Mouse (Mus musculus) embryonic facial prominence, embryonic 15.5 days (tissue): ENCODE measurements around the gene Itpr2. TPM values are rescaled to one million over a fixed set of nuclear protein-coding genes. Genes with fewer than 3 reads are reported as not detected.

Source experiments
- ATAC-seq: fragments of 200-750 bp; cut with Nextera tagmentation; 2 replicates; pipeline ENCODE4 v1.8.0; 2017; ENCODE audit warnings: low read depth, moderate TSS enrichment; ENCODE audit not compliant: insufficient number of reproducible peaks, low FRiP score, low TSS enrichment
- H3K27ac ChIP-seq: fragments of 300-500 bp; sonication (generic); replicated peaks from 2 replicates; pipeline ENCODE4 v1.5.1; 2015; ENCODE audit warnings: mild to moderate bottlenecking, inconsistent platforms
- H3K27me3 ChIP-seq: fragments of 300-500 bp; sonication (generic); 2 replicates; pipeline ENCODE4 v1.6.1; 2015; ENCODE audit warnings: inconsistent platforms
- H3K36me3 ChIP-seq: fragments of 300-500 bp; sonication (generic); 2 replicates; pipeline ENCODE4 v1.6.1; 2015; ENCODE audit warnings: mild to moderate bottlenecking, inconsistent platforms
- H3K4me1 ChIP-seq: fragments of 300-500 bp; sonication (generic); 2 replicates; pipeline ENCODE4 v1.6.1; 2015; ENCODE audit warnings: inconsistent platforms
- H3K4me2 ChIP-seq: fragments of 300-500 bp; sonication (generic); replicated peaks from 2 replicates; pipeline ENCODE4 v1.6.1; 2015; ENCODE audit warnings: mild to moderate bottlenecking, inconsistent platforms
- H3K4me3 ChIP-seq: fragments of 300-500 bp; sonication (generic); replicated peaks from 2 replicates; pipeline ENCODE4 v1.5.1; 2015; ENCODE audit warnings: mild to moderate bottlenecking, inconsistent platforms
- H3K9ac ChIP-seq: fragments of 300-500 bp; sonication (generic); 2 replicates; pipeline ENCODE4 v1.6.1; 2015; ENCODE audit warnings: inconsistent platforms
- H3K9me3 ChIP-seq: fragments of 300-500 bp; sonication (generic); replicated peaks from 2 replicates; pipeline ENCODE4 v1.6.1; 2016; ENCODE audit warnings: inconsistent platforms
- WGBS: fragments of 180-500 bp; shearing (Covaris S2); methylation state at CpG from one replicate; pipeline ENCODE4 v1.1.7; 2015; 5-methylcytosine and 5-hydroxymethylcytosine counted together
- polyA plus RNA-seq: library from polyadenylated mRNA; unstranded; fragments of >200 nt; fragmentation: Nextera tagmentation; extraction: Ambion mirVana; gene quantifications from 2 replicates; pipeline ENCODE4 v1.2.1, GENCODE M21; 2015

The Itpr2 gene
- polyA plus RNA-seq, 1 experiment from 2014 or later = 13.3 TPM

DNA sequence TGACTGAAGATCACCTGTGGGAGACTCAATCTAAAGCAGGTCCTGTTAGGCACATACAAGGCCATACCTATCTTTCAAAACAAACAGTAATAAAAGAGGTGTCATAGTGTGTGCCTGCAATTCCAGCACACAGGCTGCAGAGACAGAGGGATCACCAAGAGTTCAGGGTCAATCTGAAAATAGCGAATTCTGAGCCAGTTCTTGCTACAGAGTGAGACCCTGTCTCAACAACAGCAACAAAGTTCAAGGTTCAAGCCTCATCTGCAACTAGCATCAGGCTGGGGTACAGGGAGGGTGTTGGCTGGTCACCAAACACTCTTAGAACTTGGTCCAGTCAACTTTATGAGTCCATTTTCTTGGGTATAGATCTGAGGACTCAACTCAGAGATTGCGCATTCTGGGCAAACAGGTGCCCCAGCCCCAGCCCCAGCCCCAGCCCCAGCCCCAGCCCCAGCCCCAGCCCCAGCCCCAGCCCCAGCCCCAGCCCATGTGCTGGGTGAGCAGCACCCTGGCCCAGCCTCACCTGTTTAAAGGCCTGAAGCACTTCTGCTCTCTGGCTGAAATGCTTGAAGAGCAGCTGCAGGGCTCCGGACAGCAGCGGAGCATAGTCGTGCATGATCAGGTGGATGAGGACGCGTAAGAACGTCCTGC, 155.4 kb downstream of the Itpr2 start:
- no peak overlapping the region for H3K9ac ChIP-seq
- ATAC-seq = no peak
- no peaks in the 10 kb centered on the region for H3K36me3 ChIP-seq
- H3K4me1 ChIP-seq = peaks cover 14% of the 10 kb centered on the region
- no peak overlapping the region for H3K4me3 ChIP-seq
- 93% methylated on average over 8 of the region's 8 CpGs for WGBS
- no peak overlapping the region for H3K27ac ChIP-seq
- H3K4me2 ChIP-seq = no peak overlapping the region
- no peaks in the 10 kb centered on the region for H3K9me3 ChIP-seq
- H3K27me3 ChIP-seq = no peaks in the 10 kb centered on the region

- Histone ChIP-seq H3K36me3 (no peaks in the 10 kb centered on the region), H3K4me2 (no peak overlapping the region), H3K27me3 (no peaks in the 10 kb centered on the region), H3K9ac (no peak overlapping the region), H3K27ac (no peak overlapping the region), H3K4me1 (peaks cover 14% of the 10 kb centered on the region), H3K4me3 (no peak overlapping the region), H3K9me3 (no peaks in the 10 kb centered on the region)
- no peak for ATAC-seq
- 98% methylated on average over 3 of the region's 3 CpGs for WGBS
Measured at GRCm38 (mm10) chr6:146344732-146345131, 157.3 kb downstream of the Itpr2 start.

DNA sequence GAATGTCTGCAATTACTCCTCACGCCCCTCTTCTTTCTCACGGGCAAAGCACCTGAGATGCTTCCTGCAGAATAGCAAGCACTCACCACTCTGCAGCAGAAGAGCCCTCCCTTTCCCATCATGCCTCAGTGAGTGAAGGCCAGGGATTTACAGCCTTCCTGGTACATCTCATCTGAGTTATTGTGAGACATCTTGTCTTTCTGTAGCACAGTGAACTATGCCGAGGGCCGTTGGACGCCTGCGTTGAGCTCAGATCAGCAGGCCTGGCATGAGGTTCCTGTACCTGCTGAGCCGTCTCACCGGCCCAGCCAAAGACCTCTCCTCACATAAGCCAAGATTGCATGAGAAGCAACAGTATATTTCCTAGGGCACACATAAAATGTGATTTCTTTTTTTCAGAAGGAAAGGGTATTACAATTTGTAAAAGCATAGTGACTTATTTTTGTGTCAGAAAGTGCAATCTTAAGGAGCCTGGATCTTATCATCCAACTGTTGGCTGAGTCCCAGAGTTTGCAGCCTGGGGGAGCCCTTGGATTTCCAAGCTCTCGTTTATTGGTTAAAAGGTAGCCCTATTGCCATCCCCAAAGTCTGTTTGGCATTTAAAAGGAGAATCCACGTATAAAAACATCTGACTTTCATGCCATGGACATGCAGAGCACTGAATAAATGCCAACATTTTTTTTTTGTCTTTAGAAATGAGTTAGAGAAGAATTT, 158.2 kb downstream of the Itpr2 start:
- ATAC-seq = no peak
- WGBS = 49% methylated on average over 10 of the region's 10 CpGs
- H3K27me3 ChIP-seq = no peaks in the 10 kb centered on the region
- peak overlapping the region; percentile 36; the same call in 1 of the 2 replicates for H3K27ac ChIP-seq
- no peak overlapping the region for H3K4me3 ChIP-seq
- H3K4me2 ChIP-seq = no peak overlapping the region
- no peaks in the 10 kb centered on the region for H3K36me3 ChIP-seq
- peaks cover 14% of the 10 kb centered on the region for H3K4me1 ChIP-seq
- no peak overlapping the region for H3K9ac ChIP-seq
- H3K9me3 ChIP-seq = no peaks in the 10 kb centered on the region

GRCm38 (mm10) chr6:146342995-146343394, 159.0 kb downstream of the Itpr2 start:
- Histone ChIP-seq H3K4me2 (no peak overlapping the region), H3K9ac (no peak overlapping the region), H3K27ac (no peak overlapping the region), H3K4me3 (no peak overlapping the region), H3K27me3 (no peaks in the 10 kb centered on the region), H3K4me1 (peaks cover 14% of the 10 kb centered on the region), H3K36me3 (no peaks in the 10 kb centered on the region), H3K9me3 (no peaks in the 10 kb centered on the region)
- 0 out of 2 replicates have a peak, but pooled peaks have one; percentile 7 for ATAC-seq
- WGBS = 33% methylated on average over 6 of the region's 6 CpGs

- WGBS = 85% methylated on average over 3 of the region's 3 CpGs
- Histone ChIP-seq H3K4me2 (no peak overlapping the region), H3K9ac (no peak overlapping the region), H3K36me3 (no peaks in the 10 kb centered on the region), H3K27me3 (no peaks in the 10 kb centered on the region), H3K9me3 (no peaks in the 10 kb centered on the region), H3K27ac (no peak overlapping the region), H3K4me3 (no peak overlapping the region), H3K4me1 (peaks cover 14% of the 10 kb centered on the region)
- ATAC-seq = no peak
Measured at GRCm38 (mm10) chr6:146341934-146342333, 160.1 kb downstream of the Itpr2 start.

GRCm38 (mm10) chr6:146341413-146341812, 160.6 kb downstream of the Itpr2 start:
- Histone ChIP-seq H3K36me3 (no peaks in the 10 kb centered on the region), H3K4me1 (peaks cover 14% of the 10 kb centered on the region), H3K4me3 (no peak overlapping the region), H3K9me3 (no peaks in the 10 kb centered on the region), H3K27me3 (no peaks in the 10 kb centered on the region), H3K9ac (no peak overlapping the region), H3K27ac (no peak overlapping the region), H3K4me2 (no peak overlapping the region)
- WGBS = 86% methylated on average over 3 of the region's 3 CpGs
- ATAC-seq = no peak

GRCm38 (mm10) chr6:146340951-146341350, 161.1 kb downstream of the Itpr2 start:
- H3K4me2 ChIP-seq = no peak overlapping the region
- H3K27me3 ChIP-seq = no peaks in the 10 kb centered on the region
- no peaks in the 10 kb centered on the region for H3K9me3 ChIP-seq
- H3K27ac ChIP-seq = no peak overlapping the region
- WGBS = 72% methylated on average over 5 of the region's 5 CpGs
- H3K4me3 ChIP-seq = no peak overlapping the region
- no peak overlapping the region for H3K9ac ChIP-seq
- ATAC-seq = no peak
- peaks cover 14% of the 10 kb centered on the region for H3K4me1 ChIP-seq
- H3K36me3 ChIP-seq = no peaks in the 10 kb centered on the region

DNA sequence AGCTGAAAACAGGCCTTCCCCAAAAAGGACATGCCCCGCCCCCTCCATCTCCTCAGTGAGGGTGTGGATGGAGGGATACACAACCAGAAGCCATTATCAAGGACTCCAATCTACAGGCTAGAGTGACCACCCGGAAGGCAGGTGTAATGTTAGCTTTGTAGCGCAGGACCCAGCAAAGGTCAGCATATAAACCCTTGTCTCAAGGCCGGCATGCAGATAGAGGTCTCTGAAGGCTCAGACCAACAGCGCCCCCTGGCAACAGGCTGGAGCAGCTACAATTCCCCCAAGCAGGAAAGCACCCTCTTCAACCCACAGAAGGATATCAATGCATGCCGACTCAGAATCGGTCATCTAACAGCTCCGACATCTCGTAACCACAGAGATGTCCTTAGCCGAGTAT, 162.2 kb downstream of the Itpr2 start:
- ATAC-seq = no peak; the same call in 1 of the 2 replicates
- no peak overlapping the region for H3K27ac ChIP-seq
- no peaks in the 10 kb centered on the region for H3K27me3 ChIP-seq
- H3K36me3 ChIP-seq = no peaks in the 10 kb centered on the region
- H3K4me1 ChIP-seq = peaks cover 14% of the 10 kb centered on the region
- no peak overlapping the region for H3K4me3 ChIP-seq
- WGBS = 65% methylated on average over 10 of the region's 10 CpGs
- no peak overlapping the region for H3K9ac ChIP-seq
- no peaks in the 10 kb centered on the region for H3K9me3 ChIP-seq
- H3K4me2 ChIP-seq = no peak overlapping the region

GRCm38 (mm10) chr6:146337237-146337636, 164.8 kb downstream of the Itpr2 start:
- H3K9me3 ChIP-seq = no peaks in the 10 kb centered on the region

GRCm38 (mm10) chr6:146335191-146335590, 166.8 kb downstream of the Itpr2 start:
- Histone ChIP-seq H3K9ac (no peak overlapping the region), H3K9me3 (no peaks in the 10 kb centered on the region), H3K4me1 (no peaks in the 10 kb centered on the region), H3K4me2 (no peak overlapping the region), H3K27me3 (no peaks in the 10 kb centered on the region), H3K36me3 (no peaks in the 10 kb centered on the region), H3K27ac (no peak overlapping the region), H3K4me3 (no peak overlapping the region)
- WGBS = 92% methylated on average over 9 of the region's 9 CpGs
- no peak for ATAC-seq

More at GRCm38 (mm10) chr6:146337237-146337636, 164.8 kb downstream of the Itpr2 start:
- H3K9ac ChIP-seq = no peak overlapping the region
- H3K27me3 ChIP-seq = no peaks in the 10 kb centered on the region
- H3K4me3 ChIP-seq = no peak overlapping the region
- H3K27ac ChIP-seq = no peak overlapping the region
- no peak for ATAC-seq
- WGBS = 80% methylated on average over 7 of the region's 7 CpGs
- H3K36me3 ChIP-seq = no peaks in the 10 kb centered on the region
- no peaks in the 10 kb centered on the region for H3K4me1 ChIP-seq
- H3K4me2 ChIP-seq = no peak overlapping the region

DNA sequence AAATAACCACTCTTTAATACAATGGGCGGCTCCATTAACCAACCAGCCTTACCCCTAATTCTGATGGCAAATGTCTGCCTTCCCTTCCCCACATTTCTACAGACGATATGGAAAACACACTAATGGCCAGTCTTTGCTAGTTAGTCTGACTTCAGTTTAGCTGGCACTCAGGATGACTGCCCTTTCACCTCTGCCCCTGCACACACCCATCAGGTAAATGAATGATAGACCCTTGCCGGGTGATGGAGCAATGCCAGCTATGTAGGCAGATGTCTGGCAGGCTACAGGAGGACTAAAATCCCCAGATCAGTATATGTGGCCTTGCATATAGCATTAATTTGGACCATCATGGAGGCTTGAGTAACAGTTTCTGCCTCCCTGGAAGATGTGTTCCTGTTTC, 168.5 kb downstream of the Itpr2 start:
- H3K9me3 ChIP-seq = no peaks in the 10 kb centered on the region
- no peak overlapping the region for H3K4me2 ChIP-seq
- no peaks in the 10 kb centered on the region for H3K36me3 ChIP-seq
- no peak overlapping the region for H3K27ac ChIP-seq
- no peak overlapping the region for H3K9ac ChIP-seq
- no peak overlapping the region for H3K4me3 ChIP-seq
- no peak for ATAC-seq
- no peaks in the 10 kb centered on the region for H3K27me3 ChIP-seq
- H3K4me1 ChIP-seq = no peaks in the 10 kb centered on the region
- WGBS = 85% methylated on average over 3 of the region's 3 CpGs
